Mouse (Mus musculus) myocyte (in vitro differentiated cells): Measurements from ENCODE around the gene Nek8.

Source experiments
- E2F4 ChIP-seq: IDR thresholded peaks from one replicate; pipeline ENCODE4 v1.6.1; 2011; ENCODE audit warnings: mild to moderate bottlenecking, control low read depth, moderate library complexity; ENCODE audit not compliant: insufficient read depth
- MAX ChIP-seq: IDR thresholded peaks from one replicate; pipeline ENCODE4 v1.6.1; 2011; ENCODE audit warnings: low read depth, mild to moderate bottlenecking, control low read depth
- MYOD1 ChIP-seq, 3 experiments: IDR thresholded peaks; one replicate each; pipeline ENCODE4 v1.6.1; 2011; ENCODE audit warnings: control low read depth in 2 of 3, low read depth in 2 of 3, mild to moderate bottlenecking in 2 of 3, moderate library complexity in 1 of 3; ENCODE audit not compliant: insufficient read length in 2 of 3, control insufficient read depth in 1 of 3
- POLR2A ChIP-seq: IDR thresholded peaks from one replicate; pipeline ENCODE4 v1.6.1; 2011; ENCODE audit warnings: low read depth, mild to moderate bottlenecking, control low read depth, moderate library complexity; ENCODE audit not compliant: insufficient read length
- POLR2AphosphoS2 ChIP-seq: IDR thresholded peaks from one replicate; pipeline ENCODE4 v1.6.1; 2011; ENCODE audit warnings: low read depth, control low read depth; ENCODE audit not compliant: insufficient read length
- TCF12 ChIP-seq: IDR thresholded peaks from one replicate; pipeline ENCODE4 v1.6.1; 2011; ENCODE audit warnings: mild to moderate bottlenecking, control low read depth; ENCODE audit not compliant: poor library complexity, insufficient read depth, severe bottlenecking

DNA sequence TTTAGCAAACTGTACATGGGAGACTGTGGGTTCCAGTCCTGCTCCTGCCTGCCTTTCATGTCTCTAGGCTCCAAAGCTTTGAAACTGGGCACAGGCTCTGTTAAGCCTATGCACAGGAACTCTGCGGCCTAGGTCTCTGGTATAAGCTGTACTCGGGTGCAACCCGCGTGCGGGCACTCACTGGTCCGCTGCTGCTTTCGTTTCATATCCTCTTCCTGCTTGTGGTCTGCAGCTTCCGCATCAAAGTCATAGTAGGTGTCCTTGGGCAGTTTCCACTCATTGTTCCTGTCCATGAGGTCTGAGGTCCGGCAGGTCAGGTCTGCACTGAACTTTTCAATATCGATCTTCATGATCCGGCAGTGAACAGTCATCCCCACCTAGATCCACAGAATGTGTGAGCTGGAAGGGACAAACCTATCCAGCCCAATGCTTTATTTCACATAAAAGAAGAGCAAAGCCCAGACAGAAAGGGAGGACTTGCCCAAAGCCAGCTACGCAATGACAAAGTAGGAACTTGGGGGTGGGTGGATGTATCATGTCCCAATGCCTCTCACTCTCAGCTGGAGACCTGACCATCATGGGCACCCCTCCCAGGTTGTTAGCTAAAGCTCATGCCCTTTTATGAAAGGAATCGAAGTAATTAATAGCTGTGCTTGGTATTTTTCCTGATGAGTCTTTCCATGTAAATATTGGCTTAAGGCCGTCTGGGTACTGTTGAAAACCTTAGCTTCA lies 36.8 kb upstream of the Nek8 start:
- no peak for TF ChIP-seq POLR2A
- no peak for TF ChIP-seq TCF12
- TF ChIP-seq POLR2AphosphoS2, result no peak
- no peak for TF ChIP-seq MAX
- TF ChIP-seq MYOD1 (IDR thresholded peaks at IDR 0.05; ENCODE audit: control insufficient read depth in 1 of 3, insufficient read length in 2 of 3, low read depth in 2 of 3), result no peak
- TF ChIP-seq E2F4, result no peak
